Mouse (Mus musculus): Measurements from ENCODE around the gene Draxin. TPM values are rescaled to one million over a fixed set of nuclear protein-coding genes. Genes with fewer than 3 reads are reported as not detected.

The Draxin gene
- polyA plus RNA-seq (2012; rRNA removed) = 48.5 and 59.7 TPM in 2 replicates

DNA sequence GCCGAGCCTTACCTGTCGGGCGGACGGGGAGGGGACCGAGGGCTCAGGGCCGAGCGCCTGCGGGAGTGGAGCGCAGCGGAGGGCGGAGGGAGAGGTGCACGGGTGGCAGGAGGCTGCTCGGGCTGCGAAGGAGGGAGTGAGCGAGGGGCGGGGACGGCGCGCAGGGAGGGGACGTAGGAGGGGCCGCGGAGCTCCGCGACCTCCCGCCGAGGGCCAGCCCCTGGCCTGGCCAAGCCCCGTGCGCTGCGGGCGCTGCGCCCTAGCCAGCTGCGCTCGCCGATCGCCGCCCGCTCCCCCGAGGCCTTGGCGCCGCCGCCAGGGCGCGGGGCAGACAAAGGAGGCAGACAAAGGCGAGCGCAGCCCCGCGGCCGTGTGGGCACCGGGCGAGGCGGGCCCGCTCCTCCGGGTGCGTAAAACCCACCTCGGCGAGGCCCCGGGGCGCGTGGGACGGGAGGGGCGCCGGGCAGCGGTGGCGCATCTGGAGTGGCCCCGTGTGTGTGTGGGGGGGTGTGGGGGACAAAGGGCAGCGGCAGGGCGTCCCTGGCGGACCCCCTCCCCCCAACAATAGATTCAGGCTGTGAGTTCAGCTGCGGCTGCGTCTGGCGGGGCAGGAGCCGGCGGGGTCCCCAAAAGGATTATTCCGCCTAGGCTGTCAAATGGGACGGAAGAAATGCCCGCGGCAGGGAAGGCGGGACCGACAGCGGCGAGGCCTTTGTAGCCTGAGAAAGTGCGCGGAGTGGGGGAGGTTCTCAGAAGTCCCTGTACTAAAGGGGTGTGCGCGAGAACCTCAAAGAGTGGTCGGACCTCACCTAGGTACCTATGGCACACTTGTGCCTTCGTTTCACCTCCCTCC is at the start of gene Draxin:
TSS of gene Draxin (minus strand) at position 138 of the 853 bp plus-strand sequence.

GRCm38 (mm10) chr4:148160436-148161390 is 30.2 kb upstream of the Draxin start, which contains the start of the genes Fbxo44 and Fbxo2:
Gene Fbxo44 (minus strand): TSS chr4:148160482.
Gene Fbxo2 (plus strand): TSS chr4:148160621.

DNA sequence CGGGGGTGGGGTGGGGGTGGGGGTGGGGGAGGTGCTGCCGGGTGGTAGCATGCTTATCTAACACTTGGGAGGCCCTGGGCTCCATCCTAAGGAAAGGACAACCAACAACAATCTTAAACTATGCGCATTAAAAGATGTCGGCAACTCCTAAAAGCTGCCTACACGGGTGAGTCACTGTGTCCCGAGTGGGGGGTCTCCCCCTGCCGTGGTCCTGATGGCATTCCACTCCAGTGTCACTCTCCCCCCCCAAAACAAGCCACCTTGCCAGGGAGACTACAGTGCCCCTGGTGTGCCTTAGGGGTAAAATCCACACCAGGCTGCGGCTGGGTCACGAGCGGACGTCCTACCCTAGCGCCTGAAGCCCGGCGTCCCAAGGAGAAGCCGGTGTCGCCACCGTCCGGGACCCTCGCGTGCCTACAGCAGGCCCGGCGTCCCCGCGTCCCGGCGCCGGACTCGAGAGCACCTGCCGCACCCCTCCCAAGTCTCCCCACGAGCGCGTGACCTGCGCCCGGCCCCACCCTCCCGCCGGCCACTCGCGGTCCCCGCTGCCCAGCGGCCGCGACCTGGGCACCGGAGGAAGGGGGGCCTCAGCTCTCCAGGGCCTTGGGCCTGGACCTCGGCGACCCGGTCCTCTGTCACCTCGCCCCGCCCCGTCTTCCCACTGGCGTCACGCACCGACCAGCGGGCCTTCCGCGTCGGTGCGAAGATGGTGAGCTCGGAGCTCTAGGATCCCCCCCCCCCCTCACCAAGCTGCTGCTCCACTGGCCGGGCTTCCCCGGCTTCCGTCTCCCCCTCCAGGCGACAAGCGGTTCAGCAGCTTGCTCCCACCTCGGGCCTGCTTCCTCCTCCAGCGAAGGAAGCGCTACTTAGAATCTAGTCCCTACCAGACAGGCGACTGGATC is 21.0 kb upstream of the Draxin start, which contains the start of gene Fbxo6:
TSS of gene Fbxo6 (minus strand) at position 874 of the 902 bp plus-strand sequence.

GRCm38 (mm10) chr4:148130133-148130532 is 365 bp downstream of the Draxin start, which contains the start of gene Mad2l2:
Gene Mad2l2 (plus strand): TSS chr4:148130384.

GRCm38 (mm10) chr4:148087907-148088527 is 42.5 kb downstream of the Draxin start, which contains the start of gene Agtrap:
Gene Agtrap (minus strand): TSS chr4:148088031.

Other genes with a start within 250 kb of the Draxin start
- 58.3 and 58.5 TPM in 2 replicates for gene Mfn2, start 226.0 kb downstream of the Draxin start, polyA plus RNA-seq (2012; rRNA removed)
- 19.6 and 37.3 TPM in 2 replicates for gene Plod1, start 193.9 kb downstream of the Draxin start, polyA plus RNA-seq (2012; rRNA removed)
- gene 2510039O18Rik, start 189.8 kb downstream of the Draxin start, polyA plus RNA-seq (2012; rRNA removed) = 49.3 and 49.4 TPM in 2 replicates
- 0.26 TPM in 1 of 2 replicates, not detected in the other for gene Nppb, start 144.9 kb downstream of the Draxin start, polyA plus RNA-seq (2012; rRNA removed)
- gene Nppa, start 130.0 kb downstream of the Draxin start, polyA plus RNA-seq (2012; rRNA removed) = 0.65 and 1.1 TPM in 2 replicates
- gene Clcn6, start 91.9 kb downstream of the Draxin start, polyA plus RNA-seq (2012; rRNA removed) = 51.6 and 54.5 TPM in 2 replicates
- 37.8 and 38.4 TPM in 2 replicates for gene Mthfr, start 91.6 kb downstream of the Draxin start, polyA plus RNA-seq (2012; rRNA removed)
- 5.5 and 6.7 TPM in 2 replicates for gene Agtrap, start 42.7 kb downstream of the Draxin start, polyA plus RNA-seq (2012; rRNA removed)
- 116 and 129 TPM in 2 replicates for gene Mad2l2, start 314 bp downstream of the Draxin start, polyA plus RNA-seq (2012; rRNA removed)
- 18.0 and 20.3 TPM in 2 replicates for gene Fbxo6, start 21.4 kb upstream of the Draxin start, polyA plus RNA-seq (2012; rRNA removed)
- gene Fbxo44, start 29.8 kb upstream of the Draxin start, polyA plus RNA-seq (2012; rRNA removed) = 112 and 121 TPM in 2 replicates
- gene Fbxo2, start 29.9 kb upstream of the Draxin start, polyA plus RNA-seq (2012; rRNA removed) = 4.2 and 8.8 TPM in 2 replicates
- gene Disp3, start 157.3 kb upstream of the Draxin start, polyA plus RNA-seq (2012; rRNA removed) = 16.0 and 19.9 TPM in 2 replicates